Mouse (Mus musculus) liver, adult 2 months (tissue): Measurements from ENCODE around the gene Cd247.

ENCODE experiments used
- CTCF ChIP-seq: fragments of 200-500 bp; IDR thresholded peaks from 2 replicates; pipeline ENCODE4 v1.5.1; 2011; ENCODE audit warnings: low read depth, low read length, control low read depth
- POLR2A ChIP-seq: fragments of 200-500 bp; IDR thresholded peaks from 2 replicates; pipeline ENCODE4 v1.6.1; 2011; ENCODE audit warnings: low read length, control low read depth; ENCODE audit not compliant: insufficient read depth; ENCODE audit errors: extremely low read depth

DNA sequence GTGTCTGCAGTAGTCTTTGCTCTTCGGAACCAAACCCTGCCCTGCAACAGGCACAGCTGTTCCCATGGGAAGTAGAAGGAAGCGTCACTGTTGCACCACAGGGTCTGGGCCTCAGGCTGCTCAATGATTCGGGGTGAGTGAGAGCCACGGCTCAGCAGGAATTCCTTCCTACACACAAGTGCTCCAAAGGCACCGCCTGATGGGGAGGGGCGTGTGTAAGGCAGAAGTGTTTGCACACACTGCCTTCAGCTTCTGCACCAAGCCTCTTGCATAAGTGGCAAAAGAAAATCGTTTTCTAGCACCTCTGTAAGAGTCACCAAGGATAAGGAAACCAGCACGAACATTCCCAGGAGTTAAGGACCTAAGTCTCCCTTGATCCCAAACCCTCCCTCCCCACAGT lies 86.2 kb downstream of the Cd247 start:
- TF ChIP-seq POLR2A (no peak), CTCF (no peak)
